Mouse (Mus musculus): Measurements from ENCODE around the gene Chrm4. TPM values are rescaled to one million over a fixed set of nuclear protein-coding genes. Genes with fewer than 3 reads are reported as not detected.

Chrm4 gene
- polyA plus RNA-seq, 1 experiment: 0.13 TPM

- 86% methylated on average over 3 of the region's 3 CpGs for WGBS
- no peak for DNase-seq
- no peaks in the 10 kb centered on the region for H3K4me1 ChIP-seq (ENCODE audit: control insufficient read depth, insufficient read depth, low read length)
- no peak overlapping the region for H3K4me3 ChIP-seq (replicated peaks; ENCODE audit: extremely low read depth, low read depth, low read length)
- no peak for TF ChIP-seq CTCF (IDR thresholded peaks at IDR 0.05; ENCODE audit: insufficient read depth, low read length)
- no peak for TF ChIP-seq POLR2A (IDR thresholded peaks at IDR 0.05; ENCODE audit: borderline replicate concordance, extremely low read depth, low read depth, low read length)
These were observed 23.7 kb upstream of the Chrm4 start for GRCm38 (mm10) chr2:91903171-91903925.

- no peak overlapping the region for H3K4me3 ChIP-seq (replicated peaks; ENCODE audit: extremely low read depth, low read depth, low read length)
- DNase-seq: no peak
- TF ChIP-seq CTCF (IDR thresholded peaks at IDR 0.05; ENCODE audit: insufficient read depth, low read length): no peak
- TF ChIP-seq POLR2A (IDR thresholded peaks at IDR 0.05; ENCODE audit: borderline replicate concordance, extremely low read depth, low read depth, low read length): no peak
- WGBS: 83% methylated on average over 5 of the region's 5 CpGs
- H3K4me1 ChIP-seq (ENCODE audit: control insufficient read depth, insufficient read depth, low read length): no peaks in the 10 kb centered on the region
These were observed 22.3 kb upstream of the Chrm4 start for GRCm38 (mm10) chr2:91904618-91905307.

GRCm38 (mm10) chr2:91906141-91906540 lies 20.9 kb upstream of the Chrm4 start:
- 79% methylated on average over 2 of the region's 2 CpGs for WGBS
- no peak for DNase-seq
- Histone ChIP-seq H3K4me3 (replicated peaks; ENCODE audit: extremely low read depth, low read depth, low read length) (no peak overlapping the region), H3K4me1 (ENCODE audit: control insufficient read depth, insufficient read depth, low read length) (no peaks in the 10 kb centered on the region)
- no peak for TF ChIP-seq POLR2A (IDR thresholded peaks at IDR 0.05; ENCODE audit: borderline replicate concordance, extremely low read depth, low read depth, low read length)
- TF ChIP-seq CTCF (IDR thresholded peaks at IDR 0.05; ENCODE audit: insufficient read depth, low read length): no peak

DNA sequence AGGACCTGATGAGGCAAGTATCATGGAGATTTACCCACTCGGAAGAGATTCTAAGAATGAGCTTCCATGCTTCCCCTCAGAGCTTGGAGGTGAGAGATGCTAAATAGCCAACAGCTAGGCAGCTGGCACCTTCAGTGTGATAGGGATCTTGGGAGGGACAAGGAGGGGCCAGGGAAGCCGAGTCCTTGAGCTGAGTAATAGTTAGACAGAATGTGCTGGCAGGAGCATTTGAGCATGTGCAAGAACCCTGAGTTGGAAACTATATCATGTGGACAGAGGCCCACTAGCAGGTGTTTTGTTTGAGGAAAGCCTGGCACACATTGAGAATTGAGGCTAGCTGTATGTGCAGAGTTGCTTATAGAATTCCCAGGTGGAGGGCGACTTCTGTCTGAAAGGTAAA lies 14.4 kb upstream of the Chrm4 start:
- no peak for TF ChIP-seq CTCF (IDR thresholded peaks at IDR 0.05; ENCODE audit: insufficient read depth, low read length)
- no peak for TF ChIP-seq POLR2A (IDR thresholded peaks at IDR 0.05; ENCODE audit: borderline replicate concordance, extremely low read depth, low read depth, low read length)
- DNase-seq: no peak
- H3K4me1 ChIP-seq (ENCODE audit: control insufficient read depth, insufficient read depth, low read length): no peaks in the 10 kb centered on the region
- H3K4me3 ChIP-seq (replicated peaks; ENCODE audit: extremely low read depth, low read depth, low read length): no peak overlapping the region
- WGBS: 65% methylated on average over 3 of the region's 3 CpGs

- TF ChIP-seq CTCF (IDR thresholded peaks at IDR 0.05; ENCODE audit: insufficient read depth, low read length) (no peak), POLR2A (IDR thresholded peaks at IDR 0.05; ENCODE audit: borderline replicate concordance, extremely low read depth, low read depth, low read length) (no peak)
- WGBS: 67% methylated on average over 7 of the region's 7 CpGs
- Histone ChIP-seq H3K4me1 (ENCODE audit: control insufficient read depth, insufficient read depth, low read length) (no peaks in the 10 kb centered on the region), H3K4me3 (replicated peaks; ENCODE audit: extremely low read depth, low read depth, low read length) (no peak overlapping the region)
- no peak for DNase-seq
These were observed 13.5 kb upstream of the Chrm4 start for GRCm38 (mm10) chr2:91913328-91914110.

DNA sequence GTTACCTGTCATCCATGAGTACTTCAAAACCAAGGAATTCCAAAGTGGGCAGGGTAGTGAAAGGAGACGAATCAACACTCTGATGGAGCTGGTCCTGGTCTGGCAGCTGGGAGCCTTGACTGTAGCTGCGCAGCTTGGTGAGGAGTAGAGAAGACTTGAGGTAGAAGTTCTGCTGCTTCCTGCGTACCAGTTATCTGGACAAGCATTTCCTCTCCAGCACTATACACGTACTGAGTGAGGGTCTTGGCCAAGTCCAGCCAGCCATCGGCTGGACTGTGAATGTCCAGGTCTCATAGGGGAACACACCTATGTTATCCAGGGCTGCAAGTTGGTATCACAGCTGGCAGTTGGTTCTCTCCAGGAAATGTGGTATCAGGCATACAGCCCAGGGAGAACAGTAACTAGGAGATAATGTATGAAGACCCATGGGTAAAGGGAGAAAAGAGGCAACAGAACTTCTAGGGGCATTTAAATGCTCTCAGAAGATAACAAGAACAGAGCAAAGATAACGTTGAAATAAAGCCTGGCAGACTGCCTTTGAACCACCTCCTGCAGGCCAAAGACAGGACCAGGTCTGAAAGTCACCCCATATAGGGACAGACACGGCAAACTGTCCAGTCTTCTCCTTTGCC lies 10.6 kb upstream of the Chrm4 start:
- 90% methylated on average over 7 of the region's 7 CpGs for WGBS
- TF ChIP-seq POLR2A (IDR thresholded peaks at IDR 0.05; ENCODE audit: borderline replicate concordance, extremely low read depth, low read depth, low read length): no peak
- no peak for TF ChIP-seq CTCF (IDR thresholded peaks at IDR 0.05; ENCODE audit: insufficient read depth, low read length)
- Histone ChIP-seq H3K4me1 (ENCODE audit: control insufficient read depth, insufficient read depth, low read length) (peaks cover 4% of the 10 kb centered on the region), H3K4me3 (replicated peaks; ENCODE audit: extremely low read depth, low read depth, low read length) (no peak overlapping the region)
- DNase-seq: no peak

- TF ChIP-seq CTCF (IDR thresholded peaks at IDR 0.05; ENCODE audit: insufficient read depth, low read length) (no peak), POLR2A (IDR thresholded peaks at IDR 0.05; ENCODE audit: borderline replicate concordance, extremely low read depth, low read depth, low read length) (no peak)
- no peak overlapping the region for H3K4me3 ChIP-seq (replicated peaks; ENCODE audit: extremely low read depth, low read depth, low read length)
- DNase-seq: no peak
- WGBS: 91% methylated on average over 7 of the region's 7 CpGs
- H3K4me1 ChIP-seq (ENCODE audit: control insufficient read depth, insufficient read depth, low read length): peaks cover 6% of the 10 kb centered on the region
These were observed 10.0 kb upstream of the Chrm4 start for GRCm38 (mm10) chr2:91917096-91917495.

DNA sequence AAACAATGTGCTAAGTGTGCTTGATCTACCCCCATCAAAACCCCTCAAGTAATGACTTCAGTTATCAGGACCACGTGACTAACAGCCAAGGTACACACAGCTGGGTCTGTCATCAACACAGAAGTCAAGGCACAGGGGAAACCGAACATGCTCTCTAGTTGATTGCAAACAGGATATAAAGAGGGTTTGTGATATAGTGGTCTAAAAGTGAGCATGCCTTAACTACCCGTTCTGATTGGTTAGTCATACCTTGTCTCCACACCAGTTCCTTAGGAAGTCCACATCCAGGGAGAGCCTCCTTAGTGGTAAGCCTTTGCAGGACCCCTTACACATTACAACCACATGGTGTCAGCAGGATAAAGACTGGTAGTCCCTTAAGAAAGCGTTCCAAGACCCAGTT lies 6.9 kb upstream of the Chrm4 start:
- Histone ChIP-seq H3K4me1 (ENCODE audit: control insufficient read depth, insufficient read depth, low read length) (peaks cover 16% of the 10 kb centered on the region), H3K4me3 (replicated peaks; ENCODE audit: extremely low read depth, low read depth, low read length) (no peak overlapping the region)
- no peak for DNase-seq
- TF ChIP-seq POLR2A (IDR thresholded peaks at IDR 0.05; ENCODE audit: borderline replicate concordance, extremely low read depth, low read depth, low read length): no peak
- TF ChIP-seq CTCF (IDR thresholded peaks at IDR 0.05; ENCODE audit: insufficient read depth, low read length): no peak
- WGBS: 53% methylated on average over 4 of the region's 4 CpGs

GRCm38 (mm10) chr2:91921181-91921789 lies 5.8 kb upstream of the Chrm4 start:
- TF ChIP-seq POLR2A (IDR thresholded peaks at IDR 0.05; ENCODE audit: borderline replicate concordance, extremely low read depth, low read depth, low read length): no peak
- TF ChIP-seq CTCF (IDR thresholded peaks at IDR 0.05; ENCODE audit: insufficient read depth, low read length): no peak
- peak; percentile 70 for DNase-seq
- WGBS: 3% methylated on average over 31 of the region's 31 CpGs
- H3K4me3 ChIP-seq (replicated peaks; ENCODE audit: extremely low read depth, low read depth, low read length): peak overlapping the region; percentile 13
- H3K4me1 ChIP-seq (ENCODE audit: control insufficient read depth, insufficient read depth, low read length): peaks cover 16% of the 10 kb centered on the region
